Mouse (Mus musculus) retina, postnatal 1 day (tissue): ENCODE measurements around the gene Oprd1.
A peak's percentile ranks its signal among the peaks of the same experiment; 100 is the strongest.

ENCODE experiments used
- DNase-seq: peaks from one replicate; pipeline ENCODE4 v3.0.0-alpha.2; 2012

Gene Oprd1

DNA sequence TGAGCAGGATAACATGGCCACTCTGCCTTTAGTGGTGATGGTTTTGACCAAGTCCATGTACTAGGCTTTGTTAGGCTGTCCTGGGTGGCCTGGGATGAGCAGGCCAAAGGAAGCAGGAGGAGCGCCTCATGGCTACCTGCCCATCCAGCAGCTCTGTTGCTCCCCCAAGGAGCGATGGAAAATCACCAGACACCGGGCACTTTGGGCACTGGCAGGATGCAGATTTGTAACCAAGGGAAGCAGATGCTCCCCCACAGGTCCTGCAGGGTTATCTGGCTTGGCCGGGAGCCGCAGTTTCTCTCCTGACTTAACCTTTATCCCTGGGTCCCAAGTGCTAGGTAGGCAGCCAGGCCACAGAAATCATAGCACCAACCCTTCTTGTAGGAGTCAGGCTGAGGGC lies 10.9 kb downstream of the Oprd1 start:
- no peak for DNase-seq

DNA sequence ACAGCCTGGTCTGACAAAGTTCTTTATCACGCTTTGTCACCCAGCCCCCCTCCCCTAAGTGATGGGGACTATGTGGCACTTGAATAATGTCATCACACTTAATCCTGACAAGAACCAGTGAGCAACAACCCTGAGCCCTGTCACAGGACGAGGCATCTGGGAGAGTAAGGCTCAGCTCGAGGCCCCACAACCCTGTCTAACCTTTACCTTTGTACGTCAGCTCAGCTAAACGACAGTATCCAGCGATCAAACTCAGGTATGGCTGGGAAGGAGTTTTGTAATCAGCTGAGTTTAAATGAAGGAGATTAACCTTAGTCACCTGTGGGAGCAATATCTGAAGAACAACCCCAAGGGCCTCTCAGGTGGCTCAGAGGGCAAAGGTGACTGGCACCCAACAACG lies 12.0 kb downstream of the Oprd1 start:
- DNase-seq, result no peak

DNA sequence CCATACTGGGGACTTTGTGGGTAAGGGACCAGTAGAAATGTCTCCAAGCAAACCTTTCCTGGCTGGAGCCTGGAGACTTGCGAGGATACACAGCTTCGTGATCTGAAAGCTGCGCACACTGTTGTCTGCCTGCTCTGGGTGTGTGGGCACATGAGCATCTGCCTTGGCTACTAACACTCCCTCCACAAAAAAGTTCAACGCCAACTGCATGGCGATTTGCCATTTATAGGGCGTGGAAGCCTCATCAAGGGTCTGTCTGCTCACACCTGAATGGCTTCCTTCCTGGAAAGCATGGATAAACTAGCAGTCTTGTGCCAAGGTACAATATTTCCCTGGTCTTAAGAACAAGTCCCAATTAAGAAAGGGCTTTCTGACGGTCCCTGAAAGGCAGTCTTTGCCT lies 12.5 kb downstream of the Oprd1 start:
- DNase-seq, result no peak

DNA sequence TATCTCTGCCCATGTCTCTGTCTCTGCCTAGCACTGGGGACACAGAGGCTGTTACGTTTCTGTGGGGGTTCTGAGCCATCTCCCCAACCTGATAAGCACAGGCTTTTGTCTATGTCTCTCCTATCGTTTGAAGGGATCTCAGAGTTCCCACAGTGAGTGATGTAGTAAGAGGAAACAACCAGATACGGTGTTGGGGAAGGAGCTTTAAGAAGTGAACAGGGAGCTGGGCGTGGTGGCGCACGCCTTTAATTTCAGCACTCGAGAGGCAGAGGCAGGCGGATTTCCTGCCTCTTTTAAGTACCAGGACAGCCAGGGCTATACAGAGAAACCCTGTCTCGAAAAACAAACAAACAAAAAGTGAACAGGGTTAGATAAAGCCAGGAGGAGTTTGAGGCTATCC lies 13.2 kb downstream of the Oprd1 start:
- DNase-seq, result no peak

DNA sequence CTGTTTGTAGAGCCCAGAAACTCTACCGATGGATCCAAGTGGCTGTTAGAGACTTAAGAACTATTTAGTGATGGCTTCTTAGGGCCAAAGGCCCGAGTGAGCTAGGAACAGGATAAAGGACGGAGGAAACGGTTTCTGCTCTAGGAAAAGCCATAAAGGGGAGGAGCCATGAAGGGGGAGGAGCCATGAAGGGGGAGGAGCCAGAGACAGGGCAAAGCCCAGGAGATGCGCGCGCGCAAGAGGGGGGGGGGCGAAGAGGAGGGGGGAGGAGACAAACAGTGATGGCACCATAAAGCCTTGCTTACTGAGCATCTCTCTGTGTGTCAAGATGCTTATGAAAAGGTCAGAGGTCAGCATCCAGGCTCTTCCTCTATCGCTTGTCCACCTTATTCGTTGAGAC lies 13.6 kb downstream of the Oprd1 start:
- no peak for DNase-seq

DNA sequence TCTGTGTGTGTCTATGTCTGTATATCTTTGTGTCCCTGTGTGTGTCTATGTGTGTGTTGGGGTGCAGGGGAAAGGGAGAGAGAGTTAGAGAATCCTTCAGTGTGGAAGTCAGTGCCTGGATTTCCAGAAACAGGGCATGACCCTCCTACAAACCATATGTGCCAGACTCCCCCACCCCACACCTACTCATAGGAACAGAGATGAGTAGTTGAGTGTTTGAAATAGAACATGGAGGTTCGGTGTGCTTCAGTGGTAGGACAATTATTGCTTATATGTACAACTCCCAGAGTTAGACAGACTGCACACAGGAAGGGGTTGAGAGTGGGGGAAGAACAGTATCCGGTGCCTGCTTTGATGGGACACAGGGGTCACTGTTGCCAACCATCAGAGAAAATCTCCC lies 14.2 kb downstream of the Oprd1 start:
- no peak for DNase-seq

DNA sequence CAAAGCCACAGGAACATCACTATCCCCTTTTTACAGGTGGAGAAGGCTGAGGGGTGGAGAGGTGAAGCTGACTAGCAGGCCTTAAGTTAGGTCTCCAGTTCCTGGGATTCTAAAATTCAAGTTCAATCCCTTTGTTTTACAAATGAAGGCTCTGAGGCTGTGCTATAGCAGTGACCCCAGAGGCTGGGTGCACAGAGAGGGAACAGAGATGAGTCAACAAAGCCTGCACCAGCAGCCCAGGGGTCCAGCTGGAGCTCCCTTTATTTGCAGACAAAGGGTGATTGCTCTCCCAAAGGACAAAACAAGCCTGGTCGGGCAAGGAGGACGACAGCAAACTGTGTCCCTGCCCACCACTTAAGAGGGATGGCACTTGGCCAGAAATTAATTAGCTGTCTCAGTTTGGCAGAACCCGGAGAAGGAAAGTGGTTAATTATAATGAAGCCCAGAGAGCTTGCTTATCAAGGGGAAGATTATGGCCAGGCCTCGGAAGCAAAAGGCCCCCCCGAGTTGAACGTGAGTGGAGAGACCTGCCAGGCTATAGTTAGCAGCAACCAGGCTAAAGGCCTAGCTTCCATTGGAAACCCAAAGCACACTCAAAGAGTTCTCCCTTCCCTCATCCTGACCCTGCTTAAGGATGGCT lies 15.2 kb downstream of the Oprd1 start:
- DNase-seq, result peak; percentile 92

DNA sequence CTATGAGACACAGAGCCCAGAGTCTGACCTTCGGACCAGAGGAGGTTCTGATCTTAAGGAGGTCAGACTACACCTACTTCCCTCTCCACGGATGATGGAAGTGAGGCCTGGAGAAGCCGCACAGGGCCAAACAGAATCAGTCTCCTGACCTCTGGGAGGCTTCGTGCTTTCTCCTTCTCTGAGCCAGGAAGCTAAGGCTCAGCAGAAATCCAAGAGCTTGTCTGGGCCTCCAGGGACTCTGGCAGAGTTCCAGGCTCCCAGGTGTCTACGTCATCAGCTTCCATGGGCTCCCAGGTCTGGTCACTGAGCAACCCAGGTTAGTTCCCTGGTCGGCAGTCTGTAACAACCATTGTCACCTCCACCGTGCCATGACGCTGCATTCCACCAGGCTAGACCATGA lies 17.2 kb downstream of the Oprd1 start:
- no peak for DNase-seq

DNA sequence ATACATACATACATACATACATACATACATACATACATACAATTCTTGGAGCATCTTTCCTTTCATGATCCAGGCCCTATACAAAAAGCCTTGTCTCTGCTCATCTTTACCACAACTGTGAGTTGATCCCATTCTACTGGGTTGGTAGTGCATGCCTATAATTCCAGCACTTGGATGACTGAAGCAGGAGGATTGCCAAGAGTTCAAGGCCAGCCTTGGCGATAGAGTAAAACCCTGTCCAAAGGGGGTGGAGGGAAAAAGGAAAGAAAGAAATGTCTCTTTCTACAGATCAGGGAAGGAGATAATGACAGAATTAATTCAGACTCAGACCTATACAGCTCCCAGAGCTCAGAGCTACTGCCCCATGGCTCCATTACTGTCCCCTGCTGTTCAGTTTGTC lies 21.1 kb downstream of the Oprd1 start:
- no peak for DNase-seq

DNA sequence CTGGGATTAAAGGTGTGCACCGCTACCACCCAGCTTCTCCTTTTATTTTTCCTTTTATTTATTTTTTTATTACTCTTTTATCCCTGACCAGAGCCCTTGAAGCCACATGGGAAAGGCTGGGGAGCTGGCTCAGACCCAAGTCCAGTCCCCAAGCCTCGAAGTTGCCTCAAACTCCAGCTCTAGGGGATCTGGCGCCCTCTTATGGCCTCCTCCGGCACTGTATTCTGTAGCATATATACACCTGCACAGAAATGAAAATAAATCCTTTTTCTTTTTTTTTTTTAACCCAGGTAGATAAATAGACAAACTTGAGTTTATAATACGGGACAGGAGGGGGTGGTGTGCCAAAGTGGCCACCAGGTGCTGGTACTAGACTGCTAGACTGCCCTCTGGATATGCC lies 22.6 kb downstream of the Oprd1 start:
- DNase-seq, result no peak

DNA sequence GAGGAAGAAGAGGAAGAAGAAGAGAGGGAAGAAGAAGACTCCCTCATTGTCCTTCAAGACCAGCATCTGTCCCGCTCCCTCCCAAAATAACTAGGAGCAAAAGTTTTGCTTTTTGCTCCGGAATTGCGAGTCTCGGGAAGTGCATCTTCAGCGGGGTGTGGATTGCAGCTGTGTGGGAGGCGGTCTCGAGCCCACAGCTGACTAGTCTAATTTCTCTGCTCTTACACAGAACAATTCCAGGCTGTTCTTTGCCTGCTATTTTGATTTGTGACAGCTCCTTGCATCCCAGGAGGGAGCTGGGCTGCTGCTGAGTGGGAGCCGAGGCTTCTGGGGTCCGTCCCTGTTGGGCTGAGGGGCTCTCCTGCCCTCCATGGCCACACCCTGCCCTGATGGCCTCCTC lies 24.7 kb downstream of the Oprd1 start:
- DNase-seq, result no peak

DNA sequence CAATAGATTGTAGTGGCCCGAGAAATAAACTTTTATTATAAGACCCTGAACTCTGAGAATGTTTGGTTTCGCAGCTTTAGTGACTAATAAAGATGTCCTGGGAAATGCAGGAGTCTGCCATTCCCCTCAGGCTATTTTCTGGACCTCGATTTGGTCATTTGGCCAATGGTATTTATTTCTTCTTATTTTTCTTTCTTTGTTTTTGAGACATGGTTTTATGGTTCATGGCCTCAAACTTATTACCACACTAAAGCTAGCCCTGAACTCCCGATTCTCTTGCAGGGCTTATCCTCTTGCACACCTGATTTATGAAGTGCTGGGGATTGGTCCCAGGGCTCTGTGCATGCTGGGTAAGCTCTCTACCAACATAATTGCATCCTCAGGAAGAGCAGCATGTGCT lies 28.0 kb downstream of the Oprd1 start:
- DNase-seq, result no peak

DNA sequence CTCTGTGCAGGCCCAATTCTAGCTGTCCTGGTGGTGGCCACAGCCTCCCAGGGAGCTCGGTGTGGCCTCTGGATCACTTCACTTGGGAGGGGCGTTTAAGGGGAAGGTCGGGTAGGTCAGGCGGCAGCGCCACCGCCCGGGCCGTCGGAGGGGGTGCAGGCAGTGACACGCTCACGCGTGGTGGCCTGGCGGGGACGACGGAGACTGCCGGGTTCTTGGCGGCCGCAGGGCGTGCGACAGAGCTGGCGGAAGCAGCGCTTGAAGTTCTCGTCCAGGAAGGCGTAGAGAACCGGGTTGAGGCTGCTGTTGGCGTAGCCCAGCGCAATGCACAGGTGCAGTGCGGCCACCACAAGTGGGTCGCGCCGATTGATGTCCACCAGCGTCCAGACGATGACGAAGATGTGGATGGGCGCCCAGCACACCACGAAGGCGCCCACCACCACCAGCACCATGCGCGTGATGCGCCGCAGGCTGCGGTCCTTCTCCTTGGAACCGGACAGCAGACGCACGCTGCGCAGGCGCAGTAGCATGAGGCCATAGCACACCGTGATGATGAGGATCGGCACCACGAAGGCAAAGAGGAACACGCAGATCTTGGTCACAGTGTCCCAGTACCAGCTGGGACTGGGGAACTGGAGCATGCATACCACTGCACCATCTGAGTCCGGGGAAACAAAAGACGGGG lies 30.7 kb downstream of the Oprd1 start:
- peak; percentile 53 for DNase-seq

DNA sequence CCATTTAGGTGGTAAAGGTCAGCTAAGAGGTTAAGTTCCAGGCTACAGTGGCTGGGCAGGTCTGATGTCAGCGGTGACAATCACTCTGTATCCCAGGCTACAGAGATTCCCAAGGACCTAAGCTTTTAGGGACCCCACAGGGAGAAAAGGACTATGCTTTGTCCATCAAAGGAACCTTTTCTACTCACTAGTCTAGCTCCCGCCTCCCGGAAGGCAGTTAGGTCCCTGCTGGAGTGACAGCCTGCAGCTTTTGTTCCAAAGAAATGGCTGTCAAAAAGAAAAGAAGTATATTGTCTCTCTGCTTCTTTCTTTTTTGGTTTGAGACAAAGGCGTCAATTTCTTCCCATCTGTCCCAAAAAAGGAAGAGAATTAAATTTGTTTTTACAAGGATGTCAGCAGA lies 33.1 kb downstream of the Oprd1 start:
- DNase-seq, result no peak

DNA sequence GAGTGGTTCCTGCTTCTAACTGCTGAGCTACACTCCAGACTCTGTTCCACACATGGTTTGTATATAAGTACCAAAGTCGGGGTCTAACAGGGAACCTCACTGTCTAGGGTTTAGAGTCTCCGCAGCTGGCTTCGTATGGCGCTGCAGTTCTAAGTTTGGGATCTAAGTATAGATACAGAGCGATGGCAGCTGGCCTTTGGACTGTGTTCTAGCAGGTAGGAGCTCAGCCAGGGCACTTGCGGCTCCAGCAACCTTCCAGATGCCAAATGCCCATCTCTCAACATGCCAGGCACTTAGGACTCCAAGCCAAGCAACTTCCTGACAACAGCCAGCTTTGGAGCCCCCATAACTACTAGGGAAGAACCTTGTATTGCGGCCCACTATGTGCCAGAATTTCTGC lies 36.1 kb downstream of the Oprd1 start:
- DNase-seq, result no peak

DNA sequence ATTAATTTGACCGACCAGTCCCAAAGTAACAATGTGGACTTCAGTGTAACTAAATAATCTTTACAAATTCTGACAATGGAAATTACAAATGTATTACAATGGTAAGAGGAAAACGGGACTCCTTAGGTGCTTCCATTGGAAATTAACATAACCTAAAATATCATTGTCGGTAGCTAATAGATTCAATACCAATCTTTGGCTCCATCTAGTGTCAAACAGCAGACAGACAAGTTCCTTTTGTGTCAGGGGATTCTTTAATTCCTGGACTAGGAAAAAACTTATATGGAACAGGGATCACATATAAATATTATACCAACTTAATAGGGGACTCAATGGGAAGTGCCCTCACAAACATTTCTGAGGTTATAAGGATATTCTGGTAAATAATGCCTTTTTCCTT lies 43.1 kb downstream of the Oprd1 start:
- DNase-seq, result peak; percentile 45

DNA sequence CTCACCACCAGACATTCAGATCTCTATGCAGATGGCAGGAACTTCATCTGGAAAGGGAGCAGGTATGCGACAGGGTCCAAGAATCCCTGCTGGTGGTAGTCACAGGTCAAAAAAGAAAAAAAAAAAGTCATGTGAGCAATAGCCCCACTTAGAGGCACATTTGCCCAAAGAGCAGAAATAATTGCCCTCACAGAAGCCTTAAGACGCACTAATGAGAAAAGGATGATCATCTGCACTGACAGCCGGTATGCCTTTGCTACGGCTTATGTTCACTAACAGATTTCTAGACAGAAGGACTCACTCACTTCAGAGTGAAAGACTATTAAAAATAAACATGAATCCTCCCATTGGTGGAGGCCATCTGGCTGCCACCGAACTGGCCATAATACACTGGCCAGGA lies 44.7 kb downstream of the Oprd1 start:
- DNase-seq, result peak; percentile 73

DNA sequence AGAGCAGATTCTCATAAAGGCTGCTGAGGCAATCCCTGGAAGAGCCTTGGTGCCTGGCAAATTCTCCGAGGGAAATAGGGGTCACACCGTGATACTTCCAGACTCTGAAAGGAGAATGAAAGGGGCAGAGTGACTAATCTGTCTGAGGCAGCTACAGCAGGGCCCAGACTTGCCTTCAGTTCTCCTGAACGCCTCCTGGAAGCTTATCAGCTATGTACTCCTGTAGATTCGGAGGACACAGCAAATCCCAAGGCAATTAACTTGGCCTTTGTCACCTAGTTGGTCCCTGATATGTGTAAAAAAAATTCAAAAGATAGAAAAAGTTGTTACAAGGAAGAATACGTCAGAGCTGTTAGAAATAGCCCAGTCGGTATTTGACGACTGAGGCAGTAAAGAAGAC lies 49.2 kb downstream of the Oprd1 start:
- no peak for DNase-seq

DNA sequence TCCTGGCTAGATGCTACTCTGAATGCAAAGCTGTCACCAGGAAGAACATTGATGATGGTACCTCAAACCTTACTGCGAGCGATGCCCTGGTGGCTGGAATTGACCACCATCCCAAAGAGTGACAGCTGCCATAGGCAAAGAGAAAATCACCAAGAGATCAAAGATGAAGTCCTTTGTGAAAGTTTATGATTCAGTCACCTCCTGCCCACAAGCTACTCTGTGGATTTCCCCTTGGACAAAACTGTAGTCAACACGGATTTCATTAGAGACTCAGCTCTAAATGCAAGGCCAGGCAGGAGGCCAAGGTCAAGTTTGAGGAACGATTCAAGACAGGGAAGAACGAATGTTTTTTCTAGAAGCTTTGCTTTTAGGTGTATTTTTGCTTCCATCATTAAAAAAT lies 50.4 kb downstream of the Oprd1 start:
- no peak for DNase-seq

DNA sequence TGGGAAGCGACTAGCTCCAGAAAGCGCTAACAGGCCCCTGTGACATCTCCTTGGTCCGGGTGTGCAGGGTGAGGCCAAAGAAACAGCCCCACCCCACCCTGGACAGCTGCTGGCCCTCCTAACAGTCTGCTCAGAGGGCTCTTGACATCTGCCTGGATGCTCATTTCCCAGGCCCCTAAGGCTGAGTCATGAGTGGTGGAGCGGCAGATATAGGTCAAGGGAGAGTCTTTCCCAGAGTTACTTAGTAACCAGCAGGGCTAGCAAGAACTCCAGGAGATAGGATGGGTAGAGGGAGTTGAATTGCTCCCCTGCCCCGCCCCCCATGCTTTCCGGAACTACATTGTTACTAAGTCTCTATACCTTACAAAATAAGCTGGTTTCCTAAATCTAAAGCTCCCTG lies 51.1 kb downstream of the Oprd1 start:
- DNase-seq, result peak; percentile 88

DNA sequence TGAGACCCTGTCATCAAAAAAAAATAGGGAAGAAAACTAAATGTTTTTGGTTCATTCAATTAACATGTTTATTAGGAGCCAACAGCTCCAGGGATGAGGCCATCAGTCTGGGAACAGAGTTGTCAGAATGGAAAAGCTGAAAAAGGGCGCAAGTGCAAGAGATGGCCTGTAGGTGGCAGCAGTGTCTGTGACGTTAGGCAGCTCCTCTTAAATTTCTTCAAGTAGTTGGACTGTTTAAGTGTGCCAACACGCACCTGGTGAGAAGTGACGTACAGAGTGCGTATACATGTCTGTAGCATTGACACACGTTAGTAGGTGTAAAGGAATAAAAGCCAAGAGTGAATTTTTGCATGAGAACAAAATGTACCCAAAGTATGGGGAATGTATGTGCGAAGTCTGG lies 55.4 kb downstream of the Oprd1 start:
- DNase-seq, result peak; percentile 85

DNA sequence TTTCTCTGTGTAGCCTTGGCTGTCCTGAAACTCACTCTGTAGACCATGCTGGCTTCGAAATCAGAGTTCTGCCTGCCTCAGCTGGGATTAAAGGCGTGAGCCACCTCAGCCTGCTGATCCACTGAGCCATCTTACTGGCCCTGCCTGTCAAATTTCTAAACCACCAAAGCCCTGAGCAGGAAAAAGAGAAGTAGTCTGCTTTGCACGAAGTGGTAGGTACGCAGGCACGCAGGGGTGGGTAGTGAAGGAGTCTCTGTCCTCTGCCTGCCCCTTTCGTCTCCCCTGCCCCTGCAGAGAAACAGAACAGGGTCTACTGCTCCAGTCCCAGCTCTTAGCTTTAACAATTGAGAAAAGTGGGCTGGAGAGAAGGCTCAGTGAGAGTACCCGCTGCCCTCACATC lies 59.2 kb downstream of the Oprd1 start:
- DNase-seq, result no peak

DNA sequence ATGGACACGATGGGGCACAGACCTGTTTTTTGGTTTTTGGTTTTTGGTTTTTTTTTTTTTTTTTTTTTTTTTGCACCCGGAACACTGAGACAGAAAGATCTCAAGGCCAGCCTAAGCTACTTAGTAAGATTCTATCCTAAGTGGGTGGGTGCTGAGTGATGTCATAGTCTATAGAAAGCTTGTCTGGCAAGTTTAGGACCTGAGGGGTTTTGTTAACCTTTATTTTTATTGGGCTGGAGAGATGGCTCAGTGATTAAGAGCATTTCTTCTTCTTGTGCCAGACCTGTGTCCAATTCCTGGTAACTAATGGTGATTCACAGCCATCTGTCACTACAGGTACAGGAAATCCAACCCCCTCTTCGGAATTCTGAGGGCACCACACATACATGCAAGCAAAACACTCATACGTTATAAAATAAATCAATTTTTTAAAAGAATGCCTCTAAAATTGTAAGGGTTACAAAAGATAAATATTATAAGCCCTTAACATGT lies 63.7 kb downstream of the Oprd1 start:
- no peak for DNase-seq

DNA sequence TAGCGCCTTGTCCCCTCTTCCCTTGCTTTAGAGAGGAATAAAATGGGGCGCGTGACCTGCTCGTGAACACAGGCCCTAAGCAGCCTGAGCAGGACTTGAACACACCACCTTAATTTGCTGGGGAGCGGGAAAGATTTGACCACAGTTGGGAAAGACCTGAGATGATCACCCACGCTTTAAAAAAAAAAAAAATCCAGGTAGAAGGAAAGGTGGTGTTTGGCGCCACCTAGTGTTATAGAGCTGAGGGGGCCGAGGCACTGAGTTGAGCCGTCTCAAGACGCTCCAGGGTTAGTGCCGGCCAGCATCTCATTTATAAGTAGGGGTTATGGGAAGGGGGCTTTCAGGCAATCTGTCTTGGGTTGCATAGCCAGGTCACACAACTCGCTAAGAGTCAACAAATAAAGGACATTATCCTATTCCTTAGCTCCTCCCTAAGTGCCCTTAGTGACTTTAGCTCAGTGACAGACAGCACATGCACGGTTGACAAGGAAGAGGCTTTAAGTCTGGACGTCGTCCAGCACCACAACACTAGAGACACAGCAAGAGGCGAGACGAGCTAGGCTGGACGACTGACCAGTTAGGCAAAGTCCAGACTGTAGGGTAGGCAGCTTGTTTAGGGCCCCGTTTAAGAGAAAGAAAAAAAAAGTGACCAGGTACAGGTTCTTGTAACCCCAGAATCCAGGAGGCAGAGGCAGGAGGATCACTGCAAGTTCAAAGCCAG lies 64.6 kb downstream of the Oprd1 start:
- peak; percentile 83 for DNase-seq
